ENCODE assay signal across 8 mouse cellular contexts in genomic region chr4:95966928-95967724, GRCm38 (mm10). TPM values are rescaled to one million over a fixed set of nuclear protein-coding genes. Genes with fewer than 3 reads are reported as not detected.
DNase-seq lines count a peak whose midpoint lies in the region; ATAC-seq and TF ChIP-seq lines count a peak whose summit lies in the region.

Hook1 (plus strand) TSS chr4:95967240.

- H3K36me3 ChIP-seq in forebrain, embryonic 11.5 days (ENCODE audit: control insufficient read depth, insufficient read depth, low read length), result no peaks in the 10 kb centered on the region
- H3K36me3 ChIP-seq in heart, embryonic 14.5 days (ENCODE audit: control insufficient read depth, insufficient read depth, low read length), result no peaks in the 10 kb centered on the region
- no peaks in the 10 kb centered on the region for H3K36me3 ChIP-seq in kidney, postnatal 0 days (ENCODE audit: insufficient read depth, low read length)
- H3K36me3 ChIP-seq in midbrain, postnatal 0 days (ENCODE audit: insufficient read depth, low read length), result no peaks in the 10 kb centered on the region

- H3K9ac ChIP-seq in forebrain, embryonic 11.5 days (ENCODE audit: low read length), result peak within 1 kb of the TSS; percentile 78
- peak within 1 kb of the TSS; percentile 80 for H3K9ac ChIP-seq in heart, embryonic 14.5 days (ENCODE audit: low read length)
- peak within 1 kb of the TSS; percentile 81 for H3K9ac ChIP-seq in kidney, postnatal 0 days (ENCODE audit: low read depth, low read length)
- peak within 1 kb of the TSS; percentile 76 for H3K9ac ChIP-seq in midbrain, postnatal 0 days (replicated peaks; ENCODE audit: low read length, poor library complexity, severe bottlenecking)

- no peak for TF ChIP-seq CTCF in kidney, postnatal 0 days (IDR thresholded peaks at IDR 0.05; ENCODE audit: low read depth)
- peak; percentile 17; the same call in 1 of the 2 replicates for TF ChIP-seq CTCF in midbrain, postnatal 0 days (IDR thresholded peaks at IDR 0.05)

- H3K27me3 ChIP-seq in forebrain, embryonic 11.5 days (ENCODE audit: control insufficient read depth, insufficient read depth, low read length), result no peaks in the 10 kb centered on the region
- no peaks in the 10 kb centered on the region for H3K27me3 ChIP-seq in heart, embryonic 14.5 days (ENCODE audit: control insufficient read depth, insufficient read depth, low read length)
- no peaks in the 10 kb centered on the region for H3K27me3 ChIP-seq in kidney, postnatal 0 days (ENCODE audit: insufficient read depth, low read length)
- H3K27me3 ChIP-seq in midbrain, postnatal 0 days (ENCODE audit: insufficient read depth, low read length), result no peaks in the 10 kb centered on the region

- H3K4me1 ChIP-seq in forebrain, embryonic 11.5 days (replicated peaks; ENCODE audit: control insufficient read depth, insufficient read depth, low read length), result no peaks in the 10 kb centered on the region; the same call in 1 of the 2 replicates
- peaks cover 0 to 2% of the 10 kb centered on the region in 2 experiments; a peak in 1 of 4 replicates for H3K4me1 ChIP-seq in heart, embryonic 14.5 days (ENCODE audit: control insufficient read depth in 2 of 2, insufficient read depth in 2 of 2, low read length in 2 of 2)
- no peaks in the 10 kb centered on the region for H3K4me1 ChIP-seq in kidney, postnatal 0 days (replicated peaks; ENCODE audit: insufficient read depth, low read length)
- peaks cover 5% of the 10 kb centered on the region; the same call in 1 of the 2 replicates for H3K4me1 ChIP-seq in midbrain, postnatal 0 days (ENCODE audit: insufficient read depth, low read length)

- no peaks in the 10 kb centered on the region for H3K9me3 ChIP-seq in forebrain, embryonic 11.5 days (ENCODE audit: control insufficient read depth, low read length)
- no peaks in the 10 kb centered on the region for H3K9me3 ChIP-seq in heart, embryonic 14.5 days (ENCODE audit: control insufficient read depth, low read length)
- H3K9me3 ChIP-seq in kidney, postnatal 0 days (replicated peaks; ENCODE audit: low read length), result no peaks in the 10 kb centered on the region
- H3K9me3 ChIP-seq in midbrain, postnatal 0 days (ENCODE audit: low read length), result no peaks in the 10 kb centered on the region

- H3K4me3 ChIP-seq in forebrain, embryonic 11.5 days (ENCODE audit: low read depth, low read length), result peak within 1 kb of the TSS; percentile 64
- peak within 1 kb of the TSS; percentile 77 to 84 for H3K4me3 ChIP-seq in heart, embryonic 14.5 days (ENCODE audit: control insufficient read depth in 1 of 2, insufficient read depth in 1 of 2, low read depth in 1 of 2, low read length in 2 of 2)
- H3K4me3 ChIP-seq in kidney, postnatal 0 days (replicated peaks; ENCODE audit: low read depth, low read length), result peak within 1 kb of the TSS; percentile 60
- peak within 1 kb of the TSS; percentile 82 for H3K4me3 ChIP-seq in midbrain, postnatal 0 days (ENCODE audit: low read depth, low read length)

- peak; percentile 97 for DNase-seq in CD4-positive, CD25-positive, alpha-beta regulatory T cell, adult 2 months (ENCODE audit: low read depth, low spot score)
- DNase-seq in c-Kit-positive CD71-positive TER-119-positive erythroid progenitor cells, embryonic 14.5 days (ENCODE audit: low spot score), result peak; percentile 68
- peak; percentile 96 for DNase-seq in forebrain, embryonic 11.5 days (ENCODE audit: low spot score)
- DNase-seq in kidney, postnatal 0 days (ENCODE audit: low spot score), result peak; percentile 94
- peak; percentile 89 for DNase-seq in liver
- DNase-seq in midbrain, postnatal 0 days (ENCODE audit: low spot score), result peak; percentile 98
- peak; percentile 43 to 87 for DNase-seq in spleen, postnatal 10 days (ENCODE audit: low spot score in 2 of 2)

- H3K4me2 ChIP-seq in forebrain, embryonic 11.5 days (ENCODE audit: low read depth, low read length, severe bottlenecking), result peak within 1 kb of the TSS; percentile 79
- peak within 1 kb of the TSS; percentile 87 for H3K4me2 ChIP-seq in heart, embryonic 14.5 days (ENCODE audit: low read length)
- H3K4me2 ChIP-seq in kidney, postnatal 0 days (ENCODE audit: low read length), result peak within 1 kb of the TSS; percentile 63
- H3K4me2 ChIP-seq in midbrain, postnatal 0 days (ENCODE audit: low read depth, low read length, poor library complexity, severe bottlenecking), result peak within 1 kb of the TSS; percentile 61

- under 1% methylated on average over 81 of the region's 82 CpGs for WGBS in forebrain, embryonic 11.5 days
- under 1% methylated on average over 77 of the region's 82 CpGs for WGBS in heart, embryonic 14.5 days
- WGBS in kidney, postnatal 0 days, result under 1% methylated on average over 77 of the region's 82 CpGs
- WGBS in midbrain, postnatal 0 days, result under 1% methylated on average over 74 of the region's 82 CpGs

- H3K27ac ChIP-seq in forebrain, embryonic 11.5 days (ENCODE audit: low read depth, low read length), result no peak within 1 kb of the TSS
- peak within 1 kb of the TSS; percentile 55 to 61; a peak in 3 of 4 replicates for H3K27ac ChIP-seq in heart, embryonic 14.5 days (replicated peaks in 1 of 2; ENCODE audit: control insufficient read depth in 1 of 2, insufficient read depth in 1 of 2, low read depth in 2 of 2, low read length in 2 of 2)
- peak within 1 kb of the TSS; percentile 85 for H3K27ac ChIP-seq in kidney, postnatal 0 days
- H3K27ac ChIP-seq in midbrain, postnatal 0 days (ENCODE audit: low read depth, low read length), result peak within 1 kb of the TSS; percentile 80

- ATAC-seq in forebrain, embryonic 11.5 days (replicated peaks; ENCODE audit: low FRiP score), result peak; percentile 100
- peak; percentile 99 for ATAC-seq in heart, embryonic 14.5 days (ENCODE audit: insufficient number of reproducible peaks, insufficient read depth, low FRiP score, low read depth)
- peak; percentile 100 for ATAC-seq in kidney, postnatal 0 days (replicated peaks; ENCODE audit: low FRiP score, low read depth)
- peak; percentile 99 for ATAC-seq in midbrain, postnatal 0 days (ENCODE audit: low FRiP score)

RNA-seq across cellular contexts. Expression of gene Hook1, which starts in this region (rescaled TPM):
- polyA plus RNA-seq in forebrain, embryonic 11.5 days (2014; fragmentation: Nextera tagmentation; extraction: Ambion mirVana), result 44.3 and 51.8 TPM in 2 replicates
- polyA plus RNA-seq in heart, embryonic 14.5 days (2014; fragmentation: Nextera tagmentation; extraction: Ambion mirVana), result 7.3 and 7.5 TPM in 2 replicates
- polyA plus RNA-seq in kidney, postnatal 0 days (2015; fragmentation: Nextera tagmentation; extraction: Ambion mirVana), result 23.3 and 25.4 TPM in 2 replicates
- total RNA-seq in midbrain, postnatal 0 days (2014; rRNA removed), result 34.7 and 73.1 TPM in 2 replicates
- 71.7 and 78.6 TPM in 2 replicates for polyA plus RNA-seq in midbrain, postnatal 0 days (2015; fragmentation: Nextera tagmentation; extraction: Ambion mirVana)
